8 mouse cellular contexts compared by ENCODE assay signal in genomic region chr15:79505616-79506283, GRCm38 (mm10). TPM values are rescaled to one million over a fixed set of nuclear protein-coding genes. Genes with fewer than 3 reads are reported as not detected.
A peak's percentile ranks its signal among the peaks of the same experiment; 100 is the strongest.
DNase-seq lines count a peak whose midpoint lies in the region; ATAC-seq lines count a peak whose summit lies in the region.

No protein-coding gene starts in this region.

- H3K9ac ChIP-seq in forebrain, embryonic 11.5 days (ENCODE audit: low read length) = peak overlapping the region; percentile 54; the same call in 1 of the 2 replicates
- peak overlapping the region; percentile 60 for H3K9ac ChIP-seq in lung, embryonic 16.5 days (ENCODE audit: low read length)

- ATAC-seq in forebrain, embryonic 11.5 days (replicated peaks; ENCODE audit: low FRiP score) = peak; percentile 77
- peak; percentile 66 for ATAC-seq in lung, embryonic 16.5 days (ENCODE audit: low read depth)
- no peak; the same call in 1 of the 2 replicates for ATAC-seq in megakaryocyte-erythroid progenitor cell, adult 5-6 weeks (replicated peaks; ENCODE audit: low FRiP score, low TSS enrichment, poor library complexity, severe bottlenecking)

- intact Hi-C loops in heart, postnatal 10 days (cut with DNase I) = no loop called here

- peak overlapping the region; percentile 51 for H3K4me3 ChIP-seq in forebrain, embryonic 11.5 days (ENCODE audit: low read depth, low read length)
- H3K4me3 ChIP-seq in lung, embryonic 16.5 days (ENCODE audit: low read length) = peak overlapping the region; percentile 65

- H3K27me3 ChIP-seq in forebrain, embryonic 11.5 days (ENCODE audit: control insufficient read depth, insufficient read depth, low read length) = peaks cover 68% of the 10 kb centered on the region
- H3K27me3 ChIP-seq in lung, embryonic 16.5 days (ENCODE audit: control insufficient read depth, insufficient read depth, low read depth, low read length) = peaks cover 63% of the 10 kb centered on the region

- no peaks in the 10 kb centered on the region for H3K36me3 ChIP-seq in forebrain, embryonic 11.5 days (ENCODE audit: control insufficient read depth, insufficient read depth, low read length)
- H3K36me3 ChIP-seq in lung, embryonic 16.5 days (ENCODE audit: control insufficient read depth, insufficient read depth, low read length) = no peaks in the 10 kb centered on the region

- peaks cover 12% of the 10 kb centered on the region for H3K4me1 ChIP-seq in forebrain, embryonic 11.5 days (replicated peaks; ENCODE audit: control insufficient read depth, insufficient read depth, low read length)
- peaks cover 10% of the 10 kb centered on the region for H3K4me1 ChIP-seq in lung, embryonic 16.5 days (replicated peaks; ENCODE audit: control insufficient read depth, insufficient read depth, low read length)

- WGBS in forebrain, embryonic 11.5 days = under 1% methylated on average over 57 of the region's 71 CpGs
- WGBS in lung, embryonic 16.5 days = 1% methylated on average over 30 of the region's 71 CpGs

- no peak overlapping the region for H3K27ac ChIP-seq in forebrain, embryonic 11.5 days (ENCODE audit: low read depth, low read length)
- H3K27ac ChIP-seq in lung, embryonic 16.5 days (ENCODE audit: low read length) = no peak overlapping the region

- peak overlapping the region; percentile 100 for H3K4me2 ChIP-seq in forebrain, embryonic 11.5 days (ENCODE audit: low read depth, low read length, severe bottlenecking)
- peak overlapping the region; percentile 100 for H3K4me2 ChIP-seq in lung, embryonic 16.5 days (ENCODE audit: low read depth, low read length)

- peak; percentile 71 for DNase-seq in layer of hippocampus, adult 11-12 months (ENCODE audit: low spot score)
- DNase-seq in layer of hippocampus, adult 9-10 months (ENCODE audit: low spot score) = no peak
- DNase-seq in forebrain, embryonic 11.5 days (ENCODE audit: low spot score) = peak; percentile 89
- DNase-seq in heart, postnatal 10 days = peak; percentile 77 to 83
- peak; percentile 82 to 90 for DNase-seq in layer of hippocampus, postnatal 10 days (ENCODE audit: low spot score in 2 of 2)
- DNase-seq in right cerebral cortex, adult 18-20 months = peak; percentile 80

- no peaks in the 10 kb centered on the region for H3K9me3 ChIP-seq in forebrain, embryonic 11.5 days (ENCODE audit: control insufficient read depth, low read length)
- H3K9me3 ChIP-seq in lung, embryonic 16.5 days (ENCODE audit: control insufficient read depth, low read length) = no peaks in the 10 kb centered on the region

RNA-seq across cellular contexts. Expression of gene Kcnj4, which starts 0.7 kb away (rescaled TPM):
- not detected in 2 replicates for polyA plus RNA-seq in forebrain, embryonic 11.5 days (2014; fragmentation: Nextera tagmentation; extraction: Ambion mirVana)
- under 1 TPM; 0.27 to 0.31 TPM for total RNA-seq in heart, postnatal 10 days (2021)
- 10 to 100 TPM; 57.7 to 66.4 TPM for total RNA-seq in layer of hippocampus, postnatal 10 days (2021)
- not detected in 2 replicates for polyA plus RNA-seq in lung, embryonic 16.5 days (2015; fragmentation: Nextera tagmentation; extraction: Ambion mirVana)
- not detected in 2 replicates for total RNA-seq in megakaryocyte-erythroid progenitor cell, adult 5-6 weeks (2014; fragmentation: Nextera tagmentation)
- not detected in 2 replicates for total RNA-seq in megakaryocyte-erythroid progenitor cell, adult 5-6 weeks (2017)

RNA-seq across cellular contexts. Expression of gene Kdelr3, which starts 10.5 kb away (rescaled TPM):
- 9.7 and 10.3 TPM in 2 replicates for polyA plus RNA-seq in forebrain, embryonic 11.5 days (2014; fragmentation: Nextera tagmentation; extraction: Ambion mirVana)
- total RNA-seq in heart, postnatal 10 days (2021) = 10 to 100 TPM; 21.4 to 24.2 TPM
- total RNA-seq in layer of hippocampus, postnatal 10 days (2021) = 1 to 10 TPM; 1.0 to 1.3 TPM
- polyA plus RNA-seq in lung, embryonic 16.5 days (2015; fragmentation: Nextera tagmentation; extraction: Ambion mirVana) = 75.3 and 78.6 TPM in 2 replicates
- not detected in 2 replicates for total RNA-seq in megakaryocyte-erythroid progenitor cell, adult 5-6 weeks (2014; fragmentation: Nextera tagmentation)
- total RNA-seq in megakaryocyte-erythroid progenitor cell, adult 5-6 weeks (2017) = not detected in 2 replicates

RNA-seq across cellular contexts. Expression of gene Ddx17, which starts 40.8 kb away (rescaled TPM):
- polyA plus RNA-seq in forebrain, embryonic 11.5 days (2014; fragmentation: Nextera tagmentation; extraction: Ambion mirVana) = 109 TPM in 2 replicates
- total RNA-seq in heart, postnatal 10 days (2021) = 100 to 1,000 TPM; 186 to 188 TPM
- total RNA-seq in layer of hippocampus, postnatal 10 days (2021) = 100 to 1,000 TPM; 381 to 420 TPM
- 45.0 and 45.3 TPM in 2 replicates for polyA plus RNA-seq in lung, embryonic 16.5 days (2015; fragmentation: Nextera tagmentation; extraction: Ambion mirVana)
- total RNA-seq in megakaryocyte-erythroid progenitor cell, adult 5-6 weeks (2014; fragmentation: Nextera tagmentation) = 157 and 184 TPM in 2 replicates
- 128 and 171 TPM in 2 replicates for total RNA-seq in megakaryocyte-erythroid progenitor cell, adult 5-6 weeks (2017)

RNA-seq across cellular contexts. Expression of gene Csnk1e, which starts 50.4 kb away (rescaled TPM):
- 209 and 213 TPM in 2 replicates for polyA plus RNA-seq in forebrain, embryonic 11.5 days (2014; fragmentation: Nextera tagmentation; extraction: Ambion mirVana)
- total RNA-seq in heart, postnatal 10 days (2021) = 10 to 100 TPM; 79.6 to 81.4 TPM
- 100 to 1,000 TPM; 172 to 178 TPM for total RNA-seq in layer of hippocampus, postnatal 10 days (2021)
- polyA plus RNA-seq in lung, embryonic 16.5 days (2015; fragmentation: Nextera tagmentation; extraction: Ambion mirVana) = 54.7 and 58.0 TPM in 2 replicates
- total RNA-seq in megakaryocyte-erythroid progenitor cell, adult 5-6 weeks (2014; fragmentation: Nextera tagmentation) = 48.5 and 52.0 TPM in 2 replicates
- total RNA-seq in megakaryocyte-erythroid progenitor cell, adult 5-6 weeks (2017) = 30.5 and 40.8 TPM in 2 replicates

Comparison
In these comparisons a context has a peak if more than half of its experiments do, and no peak if none do; other contexts are left out.
1. RNA of gene Kcnj4, which starts 0.7 kb away (total RNA-seq): 57.7 to 66.4 TPM in layer of hippocampus, postnatal 10 days; 0.27 to 0.31 TPM in heart, postnatal 10 days and not detected in megakaryocyte-erythroid progenitor cell, adult 5-6 weeks; every median in the first group is over 10 times any median in the second.
2. RNA of gene Kdelr3, which starts 10.5 kb away (total RNA-seq): 21.4 to 24.2 TPM in heart, postnatal 10 days; 1.0 to 1.3 TPM in layer of hippocampus, postnatal 10 days and not detected in megakaryocyte-erythroid progenitor cell, adult 5-6 weeks; every median in the first group is over 4 times any median in the second.